Mouse (Mus musculus) bone marrow macrophage, adult 2 months (primary cell): ENCODE measurements around the gene Evc. TPM values are rescaled to one million over a fixed set of nuclear protein-coding genes. Genes with fewer than 3 reads are reported as not detected.

Source experiments
- H3K27ac ChIP-seq: 2 replicates; pipeline ENCODE4 v1.5.1; 2012; ENCODE audit warnings: low read depth, low read length; ENCODE audit not compliant: insufficient read depth
- H3K4me1 ChIP-seq: 2 replicates; pipeline ENCODE4 v1.6.1; 2012; ENCODE audit warnings: low read length; ENCODE audit not compliant: control insufficient read depth, insufficient read depth
- H3K4me3 ChIP-seq: 2 replicates; pipeline ENCODE4 v1.5.1; 2012; ENCODE audit warnings: mild to moderate bottlenecking, low read length, moderate library complexity; ENCODE audit not compliant: insufficient read depth
- CTCF ChIP-seq: IDR thresholded peaks from 2 replicates; pipeline ENCODE4 v1.5.1; 2012; ENCODE audit warnings: low read depth, mild to moderate bottlenecking, low read length, moderate library complexity
- POLR2A ChIP-seq: IDR thresholded peaks from 2 replicates; pipeline ENCODE4 v1.6.1; 2012; ENCODE audit warnings: mild to moderate bottlenecking, low read depth, low read length, borderline replicate concordance
- polyA plus RNA-seq: library from polyadenylated mRNA; stranded (reverse); fragments of >200 nt; gene quantifications from 2 replicates; pipeline ENCODE4 v1.2.4, GENCODE M21; 2012; ENCODE audit not compliant: missing spikeins, insufficient read depth, insufficient read length

Gene Evc
- polyA plus RNA-seq = 0.75 TPM in 1 of 2 replicates, not detected in the other

DNA sequence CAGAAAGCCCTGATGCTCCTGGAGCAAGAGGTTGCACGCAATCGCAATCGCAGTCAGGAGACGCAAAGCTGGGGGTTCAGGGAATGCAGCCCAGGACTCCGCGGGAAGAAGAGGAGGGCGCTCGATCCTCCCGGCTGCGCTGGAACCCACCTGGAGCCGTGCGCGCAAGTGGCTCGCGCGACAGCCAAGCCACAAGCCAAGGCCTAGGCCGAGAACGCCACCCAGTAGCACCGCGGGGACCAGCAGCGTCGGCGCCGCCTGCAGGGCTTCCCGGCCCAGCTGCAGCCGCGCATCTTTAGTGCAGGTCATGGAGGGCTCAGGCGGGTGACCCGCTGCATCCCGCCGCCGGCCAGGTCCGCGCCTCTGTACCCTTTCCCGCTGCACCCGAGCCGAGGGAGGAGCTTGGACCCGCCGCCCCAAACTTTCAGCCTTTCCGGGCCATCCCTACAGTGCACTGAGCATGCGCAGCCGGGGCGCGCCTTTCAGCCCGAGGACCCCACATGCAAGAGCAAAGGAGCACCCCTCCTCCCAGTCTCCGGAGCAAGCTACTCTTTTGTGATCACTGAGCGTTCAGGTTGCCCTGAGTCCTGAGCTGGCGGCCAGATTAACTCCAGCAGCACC lies at the start of gene Evc:
Evc (minus strand) TSS at position 410 of the 621 bp plus-strand sequence.
- no peak for TF ChIP-seq CTCF
- TF ChIP-seq POLR2A = no peak
- H3K27ac ChIP-seq = no peak within 1 kb of the TSS
- H3K4me3 ChIP-seq = no peak within 1 kb of the TSS

DNA sequence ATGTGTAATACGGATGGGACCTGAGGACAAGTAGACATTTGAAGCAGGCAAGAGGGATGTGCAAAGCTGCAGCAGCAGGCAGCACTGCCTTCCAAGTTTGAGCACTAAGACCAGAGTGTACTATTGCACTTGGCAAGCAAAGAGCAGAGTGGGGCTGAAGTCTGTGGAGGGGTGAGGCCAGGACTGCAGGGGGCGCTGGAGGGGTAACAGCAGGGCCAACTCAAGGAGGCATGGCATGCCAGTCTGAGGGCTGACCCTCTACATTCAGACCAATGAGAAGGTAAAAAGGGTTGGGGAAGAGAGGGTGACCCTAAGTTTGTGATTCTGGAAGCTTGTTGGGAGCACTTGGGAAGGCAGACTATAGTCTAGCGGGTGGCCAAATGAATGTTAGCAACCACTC lies 46.9 kb upstream of the Evc start:
- TF ChIP-seq CTCF (no peak), POLR2A (no peak)
- no peak overlapping the region for H3K27ac ChIP-seq
- H3K4me3 ChIP-seq = no peak overlapping the region
- H3K4me1 ChIP-seq = no peaks in the 10 kb centered on the region

More for the DNA sequence above, at the start of gene Evc:
- H3K4me1 ChIP-seq = no peaks in the 10 kb centered on the region

DNA sequence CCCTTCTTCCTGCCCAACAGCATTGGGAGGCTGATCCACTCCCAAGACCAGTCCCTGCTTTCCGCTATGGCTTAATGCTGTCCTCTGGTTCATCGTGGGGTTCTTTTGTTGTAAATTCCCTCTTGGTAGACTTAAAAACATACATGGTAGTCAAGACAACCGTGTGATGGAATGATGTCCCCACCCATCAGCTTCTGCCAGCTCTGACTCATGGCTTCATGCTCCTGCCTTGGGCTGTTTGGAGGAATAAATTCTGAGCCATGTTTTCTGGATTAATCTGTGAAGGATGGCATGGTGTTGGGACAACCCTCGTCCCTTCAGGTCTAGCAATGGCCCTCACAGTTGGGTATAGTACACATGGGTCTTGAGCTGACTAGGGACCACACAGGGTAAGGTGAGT lies 43.9 kb upstream of the Evc start:
- TF ChIP-seq CTCF (no peak), POLR2A (no peak)
- Histone ChIP-seq H3K4me1 (no peaks in the 10 kb centered on the region), H3K4me3 (no peak overlapping the region), H3K27ac (no peak overlapping the region)

DNA sequence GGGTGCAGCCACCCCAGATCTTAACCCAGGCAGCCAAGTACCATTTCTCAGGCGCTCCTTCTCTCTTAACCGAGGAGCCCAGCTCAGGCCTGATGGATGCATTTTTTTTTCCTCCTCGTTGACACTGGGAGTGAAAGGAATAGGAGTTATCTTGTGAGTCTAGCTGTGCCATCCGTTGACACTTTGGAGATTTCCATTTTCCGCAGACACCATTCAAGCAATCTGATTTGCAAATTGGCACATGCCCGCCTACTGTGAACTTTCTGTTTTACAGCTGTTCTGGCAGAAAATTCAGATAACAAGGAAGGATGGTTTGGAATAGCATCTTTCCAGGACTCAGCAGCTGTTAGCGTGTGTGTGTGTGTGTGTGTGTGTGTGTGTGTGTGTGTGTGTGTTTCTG lies 40.7 kb upstream of the Evc start:
- Histone ChIP-seq H3K27ac (no peak overlapping the region), H3K4me3 (no peak overlapping the region), H3K4me1 (no peaks in the 10 kb centered on the region)
- no peak for TF ChIP-seq CTCF
- no peak for TF ChIP-seq POLR2A

DNA sequence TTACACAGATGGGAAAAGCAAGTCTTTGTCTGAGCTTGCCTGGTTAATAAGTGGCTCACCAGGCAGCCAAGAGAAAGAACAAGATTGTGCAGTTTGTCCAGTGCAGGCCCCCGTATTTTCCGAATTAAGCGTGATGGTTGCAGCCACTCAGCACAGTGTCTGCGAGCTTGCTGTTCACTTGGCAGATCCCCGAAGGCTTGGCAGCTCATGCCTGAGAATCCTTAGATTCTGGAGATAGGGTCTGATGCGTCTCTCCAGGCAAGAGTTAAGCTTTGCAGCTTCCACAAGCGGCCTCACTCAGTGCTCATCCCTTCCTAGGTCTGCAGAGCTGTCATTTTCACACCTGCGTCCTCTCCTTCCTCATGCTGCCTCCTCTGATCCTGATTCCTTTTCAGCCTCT lies 32.1 kb upstream of the Evc start:
- Histone ChIP-seq H3K4me1 (no peaks in the 10 kb centered on the region), H3K4me3 (no peak overlapping the region), H3K27ac (no peak overlapping the region)
- TF ChIP-seq POLR2A (no peak), CTCF (no peak)

DNA sequence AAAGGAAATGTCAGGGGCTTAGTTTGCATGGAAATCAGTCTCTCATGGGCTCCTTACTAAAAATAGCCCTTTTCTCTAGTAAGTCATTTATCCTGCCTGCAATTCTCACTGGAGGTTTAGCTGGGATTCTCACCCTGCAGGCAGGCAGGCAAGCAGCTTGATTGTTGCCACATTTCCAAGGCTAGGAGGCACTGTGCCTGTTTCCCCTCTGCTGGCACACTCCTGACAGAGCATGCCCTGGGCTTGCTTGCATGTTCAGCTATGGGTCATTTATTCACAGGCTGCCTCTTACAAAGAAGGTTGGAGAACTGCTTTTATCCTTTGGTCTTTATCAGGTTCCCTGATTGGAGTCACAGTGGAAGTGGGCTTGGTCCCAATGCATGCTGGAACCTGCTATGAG lies 29.1 kb upstream of the Evc start:
- Histone ChIP-seq H3K27ac (no peak overlapping the region), H3K4me3 (no peak overlapping the region), H3K4me1 (no peaks in the 10 kb centered on the region)
- no peak for TF ChIP-seq POLR2A

DNA sequence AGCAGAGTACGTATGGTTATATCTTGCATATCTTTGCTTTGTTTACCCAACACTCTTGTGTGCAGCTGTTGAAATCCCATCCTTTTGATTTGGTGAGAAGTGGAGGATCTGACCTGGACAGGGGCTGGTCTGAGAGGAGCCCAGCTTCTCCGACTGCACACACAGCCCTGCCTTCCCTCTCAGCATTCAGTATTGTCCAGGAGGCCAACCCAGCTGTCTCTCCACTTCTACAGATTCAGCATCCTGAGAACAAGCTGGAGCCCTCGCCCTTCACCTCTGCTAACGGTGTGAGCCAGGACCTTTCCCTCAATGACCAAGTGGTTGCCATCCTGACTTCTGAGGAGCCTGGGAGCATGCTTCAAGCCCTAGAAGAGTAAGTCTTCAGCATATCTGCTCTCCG lies 26.6 kb upstream of the Evc start:
- TF ChIP-seq POLR2A (no peak), CTCF (no peak)
- Histone ChIP-seq H3K27ac (no peak overlapping the region), H3K4me1 (no peaks in the 10 kb centered on the region), H3K4me3 (no peak overlapping the region)

DNA sequence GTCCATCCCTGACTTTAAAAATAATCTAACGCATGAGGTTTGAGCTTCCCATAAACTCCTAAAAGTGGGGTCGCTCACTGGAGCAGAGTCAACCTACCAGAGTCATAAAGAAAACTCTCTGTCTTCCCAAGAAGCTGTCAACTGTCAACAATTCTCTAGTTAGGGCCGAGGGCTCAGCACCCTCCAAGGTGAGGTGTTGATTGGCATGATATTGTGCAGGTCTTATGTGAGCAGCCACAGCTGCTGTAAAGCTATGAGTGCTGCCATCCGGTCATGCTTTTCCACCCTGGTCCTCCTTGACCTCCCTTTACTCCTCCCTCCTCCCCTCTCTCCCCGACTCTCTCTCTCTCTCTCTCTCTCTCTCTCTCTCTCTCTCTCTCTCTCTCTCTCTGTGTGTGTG lies 25.9 kb upstream of the Evc start:
- Histone ChIP-seq H3K4me1 (no peaks in the 10 kb centered on the region), H3K4me3 (no peak overlapping the region), H3K27ac (no peak overlapping the region)
- TF ChIP-seq POLR2A (no peak), CTCF (no peak)

DNA sequence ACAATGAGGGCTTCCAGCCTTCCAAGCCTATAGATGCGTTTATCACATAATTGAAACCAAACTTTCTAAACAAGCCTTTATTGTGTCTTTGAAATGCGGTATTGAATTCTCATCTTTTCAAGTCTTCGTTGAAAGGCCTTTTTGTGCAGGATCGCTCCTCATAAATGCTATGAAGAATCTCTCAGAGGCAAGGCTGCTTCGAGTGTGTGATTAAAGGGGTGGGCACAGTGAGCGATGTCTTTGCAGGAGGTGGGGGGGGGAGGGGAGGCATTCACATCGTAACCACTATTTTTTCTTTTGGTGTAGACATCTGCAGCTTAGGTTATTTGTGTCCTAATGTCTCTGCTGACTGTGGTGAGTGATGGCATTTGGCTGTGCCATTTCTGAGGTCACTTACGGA lies 19.3 kb upstream of the Evc start:
- no peaks in the 10 kb centered on the region for H3K4me1 ChIP-seq
- TF ChIP-seq CTCF = no peak
- no peak for TF ChIP-seq POLR2A
- no peak overlapping the region for H3K27ac ChIP-seq
- no peak overlapping the region for H3K4me3 ChIP-seq

DNA sequence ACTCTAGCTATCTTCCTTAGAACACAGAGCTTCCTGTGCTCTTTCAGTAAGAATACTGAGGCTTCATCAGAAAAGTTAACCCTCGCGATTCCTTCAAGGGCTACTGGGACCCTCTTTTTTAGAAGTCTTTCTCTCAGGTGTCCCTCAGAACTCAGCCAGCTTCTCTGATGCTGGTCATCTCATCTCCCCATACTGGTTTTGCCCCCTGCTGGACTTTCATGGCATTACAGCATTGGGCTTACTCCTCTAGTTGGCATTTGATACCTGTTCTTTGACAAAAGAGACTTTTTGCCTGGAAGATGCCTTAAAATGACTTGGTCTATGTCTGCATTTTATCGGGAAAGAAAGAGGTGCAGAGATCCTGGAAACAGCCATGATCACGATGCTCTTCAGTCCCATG lies 17.7 kb upstream of the Evc start:
- H3K4me1 ChIP-seq = no peaks in the 10 kb centered on the region
- H3K27ac ChIP-seq = no peak overlapping the region
- no peak for TF ChIP-seq CTCF
- TF ChIP-seq POLR2A = no peak
- no peak overlapping the region for H3K4me3 ChIP-seq

DNA sequence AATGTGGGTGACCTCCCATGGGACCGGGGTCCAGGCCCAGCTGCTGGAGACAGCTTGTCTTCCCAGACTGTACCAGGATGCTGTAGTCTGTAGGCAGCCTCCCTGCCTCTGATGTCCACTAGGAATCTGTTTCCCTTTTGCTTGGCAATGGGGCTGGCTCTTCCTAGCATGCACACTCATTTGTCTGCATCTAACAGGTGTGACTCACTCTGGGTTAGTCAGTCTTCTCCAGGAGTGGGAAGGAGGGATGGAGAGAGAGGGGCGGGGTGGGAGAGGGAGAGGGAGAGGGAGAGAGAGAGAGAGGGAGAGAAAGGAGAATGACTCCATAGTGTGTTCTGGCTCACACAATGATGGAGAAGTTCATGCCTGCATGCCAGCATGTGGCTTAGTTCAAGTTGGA lies 15.1 kb upstream of the Evc start:
- TF ChIP-seq CTCF = no peak
- TF ChIP-seq POLR2A = no peak
- Histone ChIP-seq H3K4me1 (no peaks in the 10 kb centered on the region), H3K27ac (no peak overlapping the region), H3K4me3 (no peak overlapping the region)
